Mouse (Mus musculus) megakaryocyte-erythroid progenitor cell, adult 5-6 weeks (primary cell): ENCODE data around the gene Phactr1. TPM values are rescaled to one million over a fixed set of nuclear protein-coding genes. Genes with fewer than 3 reads are reported as not detected.

ENCODE experiments used
- ATAC-seq: replicated peaks from 2 replicates; pipeline ENCODE4 v1.8.0; 2016; ENCODE audit warnings: mild to moderate bottlenecking, inconsistent platforms; ENCODE audit not compliant: severe bottlenecking, poor library complexity, low FRiP score, low TSS enrichment
- total RNA-seq, 2 experiments: library from RNA; stranded (forward) in 1 of 2; stranded (reverse) in 1 of 2; fragments of 200-1000, 215-1000 nt in 1 of 2; fragments of >200 nt in 1 of 2; fragmentation: Nextera tagmentation in 1 of 2; gene quantifications; 2 replicates each; pipeline ENCODE4 v1.2.3; 2014 to 2017

The Phactr1 gene
- total RNA-seq, 2 experiments from 2014 or later: 0.47 TPM; not detected in 1

DNA sequence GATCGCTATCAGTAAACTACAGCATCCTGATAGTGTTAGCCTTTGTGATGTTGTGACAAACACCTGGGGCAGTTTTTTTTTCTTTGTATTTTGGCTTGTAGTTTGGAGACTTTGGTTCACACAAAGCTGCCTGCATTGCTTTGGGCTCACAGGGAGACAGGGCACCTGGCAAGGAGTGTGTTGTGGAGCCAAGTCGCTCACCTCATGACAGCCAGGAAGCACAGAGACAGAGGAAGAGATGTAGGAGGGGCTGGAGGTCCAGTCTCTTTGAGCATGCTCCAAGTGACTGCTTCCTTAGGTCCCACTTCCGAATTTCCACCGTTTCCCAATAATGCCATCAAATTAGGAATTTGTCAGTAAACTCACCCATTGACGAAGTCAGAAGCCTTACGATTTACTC, 272.6 kb downstream of the Phactr1 start:
- no peak for ATAC-seq

DNA sequence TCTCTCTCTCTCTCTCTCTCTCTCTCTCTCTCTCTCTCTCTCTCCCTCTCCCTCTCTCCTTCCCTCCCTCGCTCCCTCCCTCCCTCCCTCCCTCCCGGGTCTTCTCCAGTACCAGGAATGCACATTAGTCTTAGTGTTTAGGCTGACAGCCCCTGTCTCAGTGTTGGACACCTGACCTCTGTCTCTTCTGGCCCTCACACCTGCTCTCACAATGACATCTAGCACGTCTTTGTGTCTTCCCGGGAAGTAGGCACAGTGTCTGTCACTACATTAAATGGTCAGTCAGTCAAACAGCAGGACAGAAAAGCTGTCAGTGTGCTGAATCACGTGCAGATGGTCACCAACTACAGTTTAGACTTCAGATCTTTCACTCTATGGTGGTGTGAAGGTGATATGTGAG, 273.7 kb downstream of the Phactr1 start:
- no peak for ATAC-seq

DNA sequence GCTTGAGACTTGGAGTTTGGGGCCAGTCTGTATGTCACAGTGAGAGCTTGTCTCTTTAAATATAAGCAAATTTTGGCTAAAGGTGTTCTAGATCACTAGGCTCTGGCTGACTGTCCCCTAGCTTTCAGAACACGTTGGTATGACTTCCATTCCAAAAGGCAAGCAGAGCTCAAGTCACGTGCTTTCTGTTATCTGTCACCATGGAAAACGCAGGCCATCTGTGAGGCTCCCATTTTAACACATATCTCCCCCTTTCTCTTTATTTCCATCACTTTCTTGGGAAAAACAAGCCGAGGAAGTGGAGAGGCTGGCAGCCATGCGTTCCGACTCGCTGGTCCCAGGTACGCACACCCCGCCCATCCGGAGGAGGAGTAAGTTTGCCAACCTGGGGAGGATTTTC, 275.9 kb downstream of the Phactr1 start:
- ATAC-seq: no peak

DNA sequence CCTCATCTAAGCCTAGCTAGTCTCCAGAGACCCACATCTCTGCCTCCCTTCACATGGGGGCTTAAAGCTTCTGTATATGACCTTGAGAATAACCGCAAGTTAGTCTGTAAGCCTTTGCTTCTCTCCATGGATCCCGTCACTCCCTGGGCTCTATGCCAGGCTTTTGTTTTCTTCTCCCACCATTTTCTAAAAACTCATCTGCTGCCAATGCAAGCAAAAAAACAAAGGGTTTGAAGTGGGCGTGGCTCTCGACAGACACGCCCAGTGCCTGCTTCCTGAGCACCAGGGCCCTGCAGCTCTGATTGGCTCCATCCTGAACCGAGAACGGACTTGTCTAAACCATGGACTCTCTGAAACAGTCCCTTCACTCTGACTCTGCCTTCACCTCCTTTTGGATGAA, 277.4 kb downstream of the Phactr1 start:
- ATAC-seq: no peak

DNA sequence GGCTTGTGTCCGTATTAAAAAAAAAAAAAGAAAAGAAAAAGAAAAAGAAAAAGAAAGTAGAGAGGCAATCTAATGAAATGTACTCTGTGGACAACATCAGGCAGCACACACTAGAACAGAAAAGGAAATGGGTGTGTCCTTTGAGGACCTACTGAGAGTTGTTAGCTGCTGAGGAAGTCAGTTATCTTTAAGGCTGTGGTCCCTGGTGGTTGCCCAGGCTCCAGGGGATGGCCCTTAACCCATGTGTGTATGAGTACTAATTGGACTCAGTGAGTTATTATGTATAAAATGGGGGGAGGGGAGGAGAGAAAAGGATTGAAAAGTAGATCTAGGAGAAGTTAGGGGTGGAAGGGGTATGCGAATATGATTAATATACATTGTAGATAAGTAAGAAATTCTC, 278.4 kb downstream of the Phactr1 start:
- no peak for ATAC-seq

DNA sequence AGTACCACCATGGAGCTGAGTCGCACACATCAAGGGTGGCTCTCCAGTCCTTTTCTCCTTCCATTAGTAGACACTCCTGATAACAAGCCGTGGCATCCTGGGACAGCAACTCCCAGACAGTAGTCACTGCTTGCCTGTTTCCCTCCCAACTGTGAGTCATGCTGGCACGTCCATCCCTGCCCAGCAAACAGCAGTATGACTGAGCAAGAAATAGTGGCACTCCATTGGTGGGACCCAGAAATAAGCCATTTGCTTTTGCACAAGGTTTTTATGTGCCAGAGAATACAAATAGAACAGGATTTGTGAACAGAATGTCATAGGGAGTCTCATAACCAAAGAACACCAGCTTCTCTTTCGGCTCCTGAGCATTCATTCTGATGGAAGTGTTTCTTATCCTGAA, 281.1 kb downstream of the Phactr1 start:
- ATAC-seq: no peak

DNA sequence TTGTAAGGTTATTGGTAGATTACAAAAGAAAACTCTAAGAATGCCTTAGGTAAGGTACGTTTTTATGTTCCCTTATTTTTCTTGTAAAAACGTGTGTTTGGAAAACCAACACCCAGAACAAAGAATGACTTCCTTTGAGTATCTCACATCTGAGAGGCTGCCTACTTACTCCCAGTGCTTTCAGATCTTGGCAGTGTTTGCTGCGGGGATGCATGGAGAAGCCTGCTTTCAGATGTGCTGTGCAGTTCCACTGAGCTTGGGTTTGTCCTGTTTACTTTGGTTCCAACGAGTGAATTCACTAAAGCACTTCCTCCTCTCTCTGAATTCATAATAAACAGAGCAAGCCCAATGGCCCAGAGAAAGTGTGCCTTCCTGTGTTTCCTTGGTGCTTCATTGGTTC, 288.1 kb downstream of the Phactr1 start:
- ATAC-seq: no peak

DNA sequence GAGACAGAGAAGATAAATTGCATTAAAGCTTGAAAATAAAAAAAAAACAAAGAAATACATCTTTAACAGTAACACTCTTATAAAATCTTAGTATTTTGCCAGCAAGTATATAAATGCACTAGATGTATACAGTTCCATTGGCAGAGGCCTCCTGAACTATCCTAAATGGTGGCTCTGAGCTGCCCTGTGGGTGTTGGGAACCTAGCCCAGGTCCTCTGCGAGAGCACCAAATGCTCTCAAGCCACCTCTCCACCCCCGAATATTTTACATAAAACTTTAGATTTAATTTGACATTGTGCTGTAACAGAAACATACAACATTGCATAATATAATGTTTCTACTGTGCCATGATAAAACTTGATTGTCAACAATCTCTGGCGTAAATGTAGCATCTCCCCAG, 293.1 kb downstream of the Phactr1 start:
- no peak for ATAC-seq

DNA sequence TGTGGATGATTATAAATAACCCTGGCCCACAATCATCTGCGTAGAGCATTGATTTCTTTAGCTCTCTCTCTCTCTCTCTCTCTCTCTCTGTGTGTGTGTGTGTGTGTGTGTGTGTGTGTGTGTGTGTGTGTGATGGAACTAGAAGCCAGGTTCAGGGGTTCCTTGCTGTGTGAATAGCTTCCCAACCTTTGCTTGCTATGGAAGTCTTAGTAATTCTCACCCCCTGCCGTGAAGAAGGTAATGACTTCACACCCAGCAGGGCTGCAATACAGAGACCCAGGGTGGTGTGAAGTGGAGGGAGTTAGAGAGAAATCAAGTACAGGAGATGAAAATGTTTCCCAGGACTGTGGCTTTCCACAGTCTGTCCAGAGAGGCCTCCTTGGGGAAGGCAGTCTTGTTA, 293.5 kb downstream of the Phactr1 start:
- ATAC-seq: no peak

DNA sequence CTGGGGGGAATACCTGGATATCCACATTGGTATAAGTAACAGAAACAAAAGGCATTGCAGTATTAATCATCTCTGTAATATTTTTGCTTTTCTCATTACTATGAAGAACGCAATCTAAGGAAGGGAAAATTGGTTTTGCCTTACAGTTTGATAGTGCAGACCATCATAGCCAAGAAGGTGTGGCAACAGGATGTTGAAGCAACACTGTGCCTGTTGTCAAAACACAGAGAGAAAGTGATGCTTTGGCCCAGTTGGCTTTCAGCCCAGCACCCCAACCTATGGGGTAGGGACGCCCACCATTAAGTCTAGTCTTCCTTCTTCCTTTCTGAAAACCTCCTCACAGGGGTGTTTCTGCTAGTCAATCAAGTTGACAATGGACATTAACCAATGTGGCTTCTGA, 294.1 kb downstream of the Phactr1 start:
- ATAC-seq: no peak

DNA sequence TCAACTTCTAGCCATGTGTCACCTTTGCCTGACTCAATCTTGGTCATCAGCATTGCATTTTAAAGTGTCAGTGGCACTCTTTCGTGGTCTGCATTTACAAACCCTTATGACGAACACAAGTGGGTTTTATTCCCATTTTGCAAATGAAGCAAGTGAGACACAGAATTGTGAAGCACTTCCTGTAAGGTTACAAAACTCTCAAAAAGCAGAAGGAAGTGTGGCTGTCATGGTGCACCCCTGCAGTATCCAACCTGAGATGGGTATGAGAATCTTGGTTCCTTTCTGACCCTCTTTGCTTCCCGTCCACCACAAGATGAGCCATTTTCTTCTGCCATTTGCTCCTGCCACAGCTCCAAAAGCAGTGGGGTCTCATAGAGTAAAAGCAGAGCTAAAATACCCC, 295.7 kb downstream of the Phactr1 start:
- no peak for ATAC-seq

DNA sequence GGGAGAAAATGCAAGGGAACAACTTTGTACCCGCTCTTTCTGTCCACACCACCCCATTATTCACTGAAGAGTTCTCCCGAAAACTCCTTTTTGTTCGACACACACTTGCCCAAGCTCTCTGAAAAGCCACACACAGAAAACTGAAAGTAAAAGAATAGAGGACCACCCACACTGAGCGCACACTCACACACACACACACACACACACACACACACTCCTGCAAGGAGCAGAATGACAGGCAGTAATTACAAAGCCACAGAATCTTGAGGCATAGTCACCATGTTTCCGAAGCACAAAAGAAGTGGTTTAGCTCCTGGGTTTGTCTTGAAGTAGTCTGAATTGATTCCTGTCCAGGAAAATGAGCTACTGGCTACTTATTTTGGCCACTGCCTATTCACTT, 296.5 kb downstream of the Phactr1 start:
- ATAC-seq: no peak

DNA sequence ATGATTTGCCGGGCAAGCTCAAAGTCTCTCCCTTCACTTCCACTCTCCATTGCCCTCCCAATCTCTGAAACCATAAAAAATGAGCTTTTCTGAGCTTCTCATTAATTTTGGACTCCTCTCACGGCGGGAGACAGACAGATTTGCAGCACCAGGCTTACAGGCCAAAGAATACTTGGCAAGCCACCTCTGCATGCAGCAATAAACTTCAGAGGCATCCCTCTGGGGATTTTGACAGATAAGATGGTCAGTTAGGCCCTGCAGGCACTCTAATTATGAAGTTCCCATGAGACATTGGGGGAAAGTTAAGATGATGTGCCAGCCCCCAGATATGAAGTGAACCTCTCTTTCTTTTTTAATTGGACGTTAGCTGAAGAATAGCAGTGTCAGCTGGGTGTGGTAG, 300.2 kb downstream of the Phactr1 start:
- no peak for ATAC-seq

DNA sequence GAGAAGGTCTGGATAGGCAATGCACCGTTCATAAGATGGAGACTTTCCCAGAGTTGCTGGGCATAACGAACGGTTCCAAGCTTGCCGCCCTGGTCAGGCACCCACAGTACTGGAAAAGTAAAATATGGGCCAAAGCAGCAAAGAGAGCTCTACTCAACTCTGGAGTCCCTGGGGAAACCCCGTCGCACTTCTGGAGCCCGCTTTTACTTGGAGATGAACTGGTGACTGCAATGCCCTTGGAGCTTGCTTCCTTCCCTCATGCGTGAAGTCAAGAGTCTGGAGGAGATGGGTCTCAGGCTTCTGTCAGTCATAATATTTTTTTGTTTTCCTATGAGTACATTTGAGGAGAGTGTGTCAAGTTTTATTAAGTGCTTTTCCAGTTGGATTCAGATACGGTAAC, 302.2 kb downstream of the Phactr1 start:
- no peak for ATAC-seq

DNA sequence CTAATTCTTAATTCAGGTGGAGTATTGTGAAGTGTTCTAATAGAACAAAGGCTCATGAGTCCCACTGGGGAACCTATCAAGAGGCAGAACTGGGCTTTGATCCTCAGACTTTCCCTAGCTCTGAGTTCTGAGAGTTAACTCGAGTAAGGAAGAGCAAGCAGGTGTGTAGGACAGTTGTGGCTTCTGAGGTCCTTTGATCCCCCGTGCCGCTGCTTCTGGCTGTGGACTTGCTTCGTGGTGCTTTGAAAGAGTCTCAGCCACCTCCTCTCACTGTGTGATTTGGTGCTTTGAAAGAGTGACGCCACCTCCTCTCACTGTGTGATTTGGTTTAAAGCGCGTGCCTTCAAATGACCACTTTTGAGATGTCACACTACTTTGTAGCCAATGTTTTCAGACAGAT, 305.4 kb downstream of the Phactr1 start:
- ATAC-seq: no peak

DNA sequence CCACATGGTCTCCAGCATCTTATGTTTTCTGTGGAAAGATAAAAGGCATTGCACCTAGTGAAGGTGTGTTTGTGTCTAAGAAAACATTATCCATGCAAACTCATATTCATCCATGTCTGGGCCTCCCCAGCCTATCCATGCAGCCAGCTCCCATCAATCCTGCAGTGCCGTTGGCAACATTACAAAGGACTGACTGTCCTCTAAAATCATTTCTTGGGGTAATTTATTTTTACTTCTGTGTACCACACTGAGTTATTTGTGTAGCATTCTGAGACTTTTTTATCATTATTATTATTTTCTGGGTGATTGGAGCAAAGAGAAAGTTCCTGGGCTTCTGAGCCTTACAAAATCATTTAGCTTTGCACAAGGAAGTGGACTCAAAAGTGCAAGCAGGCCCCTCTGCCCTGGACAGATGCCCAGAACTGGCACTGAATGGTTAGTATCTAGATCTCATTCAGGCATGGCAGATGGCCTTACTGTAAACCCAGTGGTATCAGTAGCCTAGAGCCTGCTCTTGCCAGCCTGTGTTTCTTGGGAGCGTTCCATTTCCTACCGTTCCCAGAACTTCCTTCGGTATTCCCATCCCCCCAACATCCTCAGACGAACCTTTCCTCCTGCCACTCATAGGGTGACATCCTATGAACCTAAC, 307.6 kb downstream of the Phactr1 start:
- ATAC-seq: no peak

DNA sequence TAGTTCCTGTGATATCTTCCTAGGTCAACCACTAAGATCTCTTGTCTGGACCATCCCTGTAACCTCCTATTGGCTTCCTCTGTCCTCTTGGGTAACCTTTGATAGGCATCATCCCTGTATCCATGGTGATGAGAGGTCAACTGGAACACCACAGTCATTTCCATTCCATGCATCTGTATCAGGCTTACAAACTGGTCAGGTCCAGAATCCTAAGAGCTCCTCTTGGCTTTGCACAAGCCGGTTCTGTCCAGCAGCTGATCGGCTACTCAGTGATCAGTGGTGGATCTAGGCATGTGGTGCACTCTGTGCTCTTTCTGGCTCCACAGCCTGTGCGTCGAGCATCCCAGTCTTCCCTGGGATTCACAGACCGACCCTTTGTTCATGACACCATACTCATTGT, 309.1 kb downstream of the Phactr1 start:
- no peak for ATAC-seq

DNA sequence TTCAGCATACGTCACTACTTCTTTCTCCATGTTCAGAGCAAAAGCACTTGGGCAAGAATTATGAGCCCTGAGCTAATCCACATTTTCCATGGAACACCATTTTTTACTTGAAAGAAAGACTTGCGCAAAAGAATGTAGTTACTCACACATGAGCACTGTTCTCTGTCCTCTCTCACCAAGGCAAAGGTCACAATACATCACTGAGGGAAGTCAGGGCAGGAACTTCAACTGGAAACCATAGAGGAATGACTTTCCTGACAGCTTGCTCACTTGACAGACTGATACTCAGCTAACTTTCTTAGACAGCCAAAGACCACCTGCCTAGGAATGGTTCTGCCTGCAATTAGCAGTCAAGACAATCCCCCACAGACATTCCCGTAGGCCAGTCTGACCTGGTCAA, 309.6 kb downstream of the Phactr1 start:
- no peak for ATAC-seq

DNA sequence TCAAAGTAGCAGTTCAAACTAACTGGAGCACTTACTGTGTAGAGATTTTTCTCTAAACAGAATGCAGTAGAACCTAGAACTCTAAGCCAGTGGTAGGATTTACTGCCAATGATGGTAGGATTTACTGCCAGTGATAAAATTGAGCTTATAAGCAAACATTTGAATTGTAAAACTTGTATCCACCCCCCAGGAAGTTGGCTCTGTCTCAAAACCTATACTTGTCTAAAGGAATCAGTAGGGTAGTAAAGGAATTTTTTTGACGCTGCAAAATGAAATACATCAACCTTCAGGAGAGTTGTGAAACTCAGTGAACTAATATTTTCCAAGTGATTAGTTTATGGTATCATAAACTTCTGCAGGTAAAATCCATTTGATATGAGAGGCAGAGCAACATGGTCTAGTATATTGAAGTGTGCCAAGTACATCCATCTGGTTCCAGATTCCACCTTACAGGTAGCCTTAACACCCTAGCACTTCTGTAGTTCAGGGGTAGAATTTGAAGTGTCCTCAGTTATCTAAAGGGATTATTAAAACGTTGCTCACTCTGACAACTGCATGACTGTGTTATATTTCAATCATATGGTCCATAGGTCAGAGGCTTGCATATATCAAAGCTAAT, 310.2 kb downstream of the Phactr1 start:
- ATAC-seq: no peak

DNA sequence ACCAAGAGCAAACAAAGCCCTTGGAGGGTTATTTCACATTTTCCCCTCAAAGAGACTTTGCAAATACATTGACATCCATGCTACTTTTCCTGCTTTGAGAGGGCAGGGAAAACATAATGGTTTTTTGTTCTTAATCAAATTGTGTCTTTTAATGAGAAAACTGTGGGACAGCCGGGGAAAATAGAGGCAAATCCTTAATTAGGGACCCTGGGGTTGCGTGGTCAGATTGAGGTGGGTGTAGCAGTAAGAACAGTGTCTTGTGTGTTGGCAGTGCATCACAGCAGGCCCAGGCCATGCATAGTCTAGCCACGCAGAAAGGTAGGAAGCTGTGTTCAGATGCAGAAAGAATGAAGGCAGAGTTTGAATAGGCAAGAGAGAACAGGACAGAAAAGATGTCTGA, 310.7 kb downstream of the Phactr1 start:
- ATAC-seq: no peak

DNA sequence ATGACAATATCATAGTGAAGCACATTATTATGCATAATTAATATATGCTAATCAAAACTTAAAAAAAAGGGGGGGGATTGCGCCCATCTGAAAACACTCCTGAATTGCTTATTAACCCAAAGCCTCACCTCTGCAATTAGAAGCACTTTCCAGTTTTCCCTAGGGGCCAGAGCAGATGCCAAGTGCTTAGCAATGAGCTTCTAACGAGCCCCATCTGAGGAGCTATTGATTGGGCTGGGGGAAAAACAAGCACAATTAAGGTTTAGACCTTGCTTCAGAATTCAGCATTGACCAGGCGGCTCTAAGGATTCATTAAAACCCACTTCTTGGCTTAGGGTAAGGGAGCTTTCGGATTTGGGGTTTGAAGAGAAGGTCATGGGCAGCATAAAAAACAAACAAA, 311.9 kb downstream of the Phactr1 start:
- no peak for ATAC-seq

DNA sequence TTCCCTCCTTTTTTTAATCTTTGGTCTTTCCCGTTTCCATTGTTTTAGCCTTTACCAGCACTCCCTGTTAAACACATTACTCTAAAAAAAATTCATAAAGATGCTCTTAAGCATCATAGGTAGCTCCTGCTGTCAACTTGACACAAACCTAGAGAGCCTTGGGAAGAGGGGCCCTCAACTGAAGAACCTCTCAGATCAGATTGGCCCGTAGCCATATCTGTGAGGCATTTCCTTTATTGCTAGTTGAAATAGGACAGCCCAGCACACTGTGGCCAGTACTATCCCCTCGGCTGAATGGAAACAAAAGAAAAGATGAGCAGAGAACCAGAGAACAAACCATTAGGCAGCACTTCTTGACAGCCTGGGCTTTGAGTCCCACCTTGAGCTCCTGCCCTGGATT, 313.9 kb downstream of the Phactr1 start:
- ATAC-seq: no peak
